Mouse (Mus musculus) heart, embryonic 14.5 days (tissue): ENCODE data around the gene Inpp5d. TPM values are rescaled to one million over a fixed set of nuclear protein-coding genes. Genes with fewer than 3 reads are reported as not detected.

Source experiments
- ATAC-seq: fragments of 200-750 bp; cut with Nextera tagmentation; 2 replicates; pipeline ENCODE4 v1.8.0; 2017; ENCODE audit warnings: low read depth, moderate TSS enrichment; ENCODE audit not compliant: insufficient number of reproducible peaks, insufficient read depth, low FRiP score
- H3K27ac ChIP-seq, 2 experiments: fragments of 200-500 bp in 1 of 2; fragments of 300-500 bp in 1 of 2; sonication (generic) in 1 of 2; replicated peaks in 1 of 2; 2 replicates each; pipeline ENCODE4 v1.5.1; 2012 to 2014; ENCODE audit warnings: low read depth in 2 of 2, low read length in 2 of 2, control low read depth in 1 of 2, mild to moderate bottlenecking in 1 of 2, mixed read lengths in 1 of 2; ENCODE audit not compliant: control insufficient read depth in 1 of 2, insufficient read depth in 1 of 2
- H3K27me3 ChIP-seq: fragments of 300-500 bp; sonication (generic); 2 replicates; pipeline ENCODE4 v1.6.1; 2014; ENCODE audit warnings: mild to moderate bottlenecking, low read length, control low read depth; ENCODE audit not compliant: control insufficient read depth, insufficient read depth
- H3K36me3 ChIP-seq: fragments of 300-500 bp; sonication (generic); 2 replicates; pipeline ENCODE4 v1.6.1; 2014; ENCODE audit warnings: mild to moderate bottlenecking, control low read depth, low read length, mixed read lengths; ENCODE audit not compliant: control insufficient read depth, insufficient read depth
- H3K4me1 ChIP-seq, 2 experiments: fragments of 200-500 bp in 1 of 2; fragments of 300-500 bp in 1 of 2; sonication (generic) in 1 of 2; 2 replicates each; pipeline ENCODE4 v1.6.1; 2012 to 2014; ENCODE audit warnings: low read length in 2 of 2, control low read depth in 1 of 2, mixed read lengths in 1 of 2; ENCODE audit not compliant: control insufficient read depth in 2 of 2, insufficient read depth in 2 of 2
- H3K4me2 ChIP-seq: fragments of 300-500 bp; sonication (generic); 2 replicates; pipeline ENCODE4 v1.6.1; 2014; ENCODE audit warnings: mild to moderate bottlenecking, low read length
- H3K4me3 ChIP-seq, 2 experiments: fragments of 200-500 bp in 1 of 2; fragments of 300-500 bp in 1 of 2; sonication (generic) in 1 of 2; 2 replicates each; pipeline ENCODE4 v1.5.1; 2012 to 2014; ENCODE audit warnings: low read length in 2 of 2, mild to moderate bottlenecking in 2 of 2, control low read depth in 1 of 2, low read depth in 1 of 2, moderate library complexity in 1 of 2; ENCODE audit not compliant: control insufficient read depth in 1 of 2, insufficient read depth in 1 of 2
- H3K9ac ChIP-seq: fragments of 300-500 bp; sonication (generic); 2 replicates; pipeline ENCODE4 v1.6.1; 2014; ENCODE audit warnings: mild to moderate bottlenecking, low read length
- H3K9me3 ChIP-seq: fragments of 300-500 bp; sonication (generic); 2 replicates; pipeline ENCODE4 v1.6.1; 2016; ENCODE audit warnings: low read length, control low read depth; ENCODE audit not compliant: control insufficient read depth
- WGBS: fragments of 180-500 bp; shearing (Covaris S2); extraction: QIAGEN DNeasy Blood & Tissue Kit; methylation state at CpG from one replicate; pipeline ENCODE4 v1.1.7; 2014; 5-methylcytosine and 5-hydroxymethylcytosine counted together
- polyA plus RNA-seq: library from polyadenylated mRNA; unstranded; fragments of >200 nt; fragmentation: Nextera tagmentation; extraction: Ambion mirVana; gene quantifications from 2 replicates; pipeline ENCODE4 v1.2.1, GENCODE M21; 2014

Gene Inpp5d
- polyA plus RNA-seq, 1 experiment from 2014 or later, result 7.9 TPM

DNA sequence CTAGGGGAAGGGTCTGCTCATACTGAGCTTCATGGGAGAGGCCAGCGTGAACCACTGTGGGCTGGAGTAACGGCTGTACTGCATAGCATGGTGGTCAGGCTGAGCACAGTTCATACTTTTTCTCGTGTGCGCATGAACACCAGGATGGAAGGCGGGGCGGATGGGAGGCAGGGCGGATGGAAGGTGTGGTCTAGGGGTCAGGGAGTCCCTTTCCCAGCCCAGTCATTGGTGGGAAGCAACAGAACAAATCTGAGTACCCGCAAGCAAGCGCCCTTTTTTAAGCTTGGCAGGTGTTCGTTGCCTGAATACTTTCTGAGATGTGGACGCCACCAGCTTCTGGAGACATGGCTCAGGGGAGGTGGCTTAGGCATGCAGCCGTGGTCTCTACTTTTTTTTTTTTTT, 16.6 kb downstream of the Inpp5d start:
- Histone ChIP-seq H3K4me3 (no peak overlapping the region), H3K9ac (no peak overlapping the region), H3K4me1 (peaks cover 5 to 6% of the 10 kb centered on the region in 2 experiments; a peak in 1 of 4 replicates), H3K4me2 (no peak overlapping the region), H3K9me3 (no peaks in the 10 kb centered on the region), H3K27ac (no peak overlapping the region), H3K36me3 (no peaks in the 10 kb centered on the region), H3K27me3 (no peaks in the 10 kb centered on the region)
- 88% methylated on average over 12 of the region's 12 CpGs for WGBS
- ATAC-seq, result no peak

DNA sequence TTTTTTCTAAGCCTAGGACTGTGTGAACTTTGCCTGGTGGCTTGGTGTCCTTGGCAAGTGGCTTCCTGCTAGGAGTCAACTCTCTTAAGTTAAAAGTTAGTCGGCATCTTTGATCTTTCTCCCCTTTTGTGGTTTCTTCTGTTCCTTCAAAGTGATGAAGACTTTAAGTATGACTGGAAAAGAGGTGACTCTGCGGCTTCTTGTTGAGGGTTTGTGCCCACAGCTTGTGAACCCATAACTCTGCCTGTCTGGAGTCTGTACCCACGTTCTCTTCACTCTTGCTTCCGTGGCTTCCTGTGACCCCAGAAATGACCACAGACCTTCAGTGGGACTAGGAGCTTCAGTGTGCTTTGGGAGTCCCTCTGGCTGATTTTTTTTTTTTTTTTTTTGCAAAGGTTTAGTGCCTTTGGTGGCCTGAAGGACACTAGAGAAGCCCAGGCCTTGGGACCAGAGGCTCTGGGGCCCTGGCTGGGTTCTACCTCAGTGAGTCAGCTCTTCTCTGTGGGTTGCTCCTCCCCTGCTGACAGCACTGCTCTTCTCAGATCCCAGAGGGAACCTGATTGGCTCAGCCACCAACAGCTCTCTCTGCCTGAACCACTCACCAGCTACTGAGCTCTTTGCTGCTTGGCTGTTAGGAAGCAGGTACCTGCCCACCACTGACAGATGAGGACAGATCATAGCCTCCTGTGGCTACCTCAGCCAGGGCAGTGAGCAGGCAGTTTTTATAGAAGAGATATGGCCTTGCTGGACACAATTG, 17.2 kb downstream of the Inpp5d start:
- Histone ChIP-seq H3K4me1 (peaks cover 5 to 6% of the 10 kb centered on the region in 2 experiments; a peak in 1 of 4 replicates), H3K27me3 (no peaks in the 10 kb centered on the region), H3K27ac (no peak overlapping the region), H3K4me2 (no peak overlapping the region), H3K9me3 (no peaks in the 10 kb centered on the region), H3K9ac (no peak overlapping the region), H3K36me3 (no peaks in the 10 kb centered on the region), H3K4me3 (no peak overlapping the region)
- ATAC-seq, result peak; percentile 68
- 87% methylated on average over 4 of the region's 4 CpGs for WGBS

DNA sequence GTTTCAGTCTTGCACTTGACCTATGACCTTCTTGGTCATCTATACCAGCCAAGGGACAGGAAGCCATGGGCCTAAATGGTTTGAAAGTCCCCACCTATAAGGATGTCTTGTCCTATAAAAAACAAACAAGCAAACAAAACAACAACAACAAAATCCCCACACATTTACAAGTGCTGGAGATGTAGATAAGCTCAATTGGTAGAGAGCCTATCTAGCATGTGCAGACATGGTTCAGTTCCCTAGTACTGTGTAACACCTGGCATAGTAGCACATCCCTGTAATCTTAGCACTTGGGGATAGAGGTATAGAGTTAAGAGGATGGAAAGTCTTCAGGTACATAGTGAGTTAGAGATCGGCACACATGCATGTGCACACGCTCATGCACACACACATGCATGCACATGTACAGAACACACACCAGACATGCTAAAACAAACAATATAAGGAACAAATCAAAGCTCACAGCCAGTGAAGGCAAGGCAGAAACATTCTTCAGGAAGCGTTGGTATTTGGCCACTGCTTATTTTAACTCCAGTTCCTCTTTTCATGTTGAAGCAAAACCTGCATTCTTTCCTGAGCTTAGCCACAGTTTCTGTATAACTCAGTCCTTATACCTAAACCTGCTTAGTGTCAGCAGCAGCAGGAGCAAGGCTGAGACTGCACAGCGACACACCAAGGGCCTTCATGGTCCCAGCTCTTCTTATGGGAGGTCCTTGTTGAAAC, 17.9 kb downstream of the Inpp5d start:
- Histone ChIP-seq H3K27me3 (no peaks in the 10 kb centered on the region), H3K4me3 (no peak overlapping the region), H3K4me1 (peaks cover 5 to 6% of the 10 kb centered on the region in 2 experiments; a peak in 1 of 4 replicates), H3K9ac (no peak overlapping the region), H3K36me3 (0 out of 2 replicates have a peak, but pooled peaks cover under 1% of the 10 kb centered on the region), H3K27ac (no peak overlapping the region), H3K9me3 (no peaks in the 10 kb centered on the region), H3K4me2 (no peak overlapping the region)
- WGBS, result 70% methylated on average over 4 of the region's 4 CpGs
- no peak for ATAC-seq

DNA sequence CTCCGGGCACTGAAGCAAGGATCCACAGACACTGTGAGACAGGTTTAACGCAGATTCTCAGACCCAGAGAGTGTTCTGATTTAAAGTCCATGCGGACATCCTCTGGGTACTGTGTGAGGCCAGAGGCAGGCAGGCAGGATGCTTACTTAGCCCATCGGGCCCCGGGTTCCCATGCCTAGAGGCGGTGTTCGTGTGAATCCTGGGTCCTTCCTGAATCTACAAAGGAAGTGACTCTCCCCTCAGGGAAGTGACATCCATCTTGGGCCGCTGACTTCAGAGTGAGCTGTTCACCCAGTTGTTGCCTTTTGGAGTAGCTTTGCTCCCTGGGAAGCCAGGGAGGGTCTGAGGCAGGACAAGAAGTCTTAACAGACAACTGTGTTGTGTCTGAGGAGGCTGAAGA, 19.6 kb downstream of the Inpp5d start:
- Histone ChIP-seq H3K9ac (no peak overlapping the region), H3K27me3 (no peaks in the 10 kb centered on the region), H3K4me3 (no peak overlapping the region), H3K9me3 (no peaks in the 10 kb centered on the region), H3K27ac (peak overlapping the region; percentile 80 to 81), H3K4me1 (peaks cover 5 to 6% of the 10 kb centered on the region in 2 experiments; a peak in 1 of 4 replicates), H3K36me3 (0 out of 2 replicates have a peak, but pooled peaks cover 3% of the 10 kb centered on the region), H3K4me2 (0 out of 2 replicates have a peak overlapping the region, but pooled peaks have one; percentile 38)
- 72% methylated on average over 8 of the region's 8 CpGs for WGBS
- ATAC-seq, result no peak

DNA sequence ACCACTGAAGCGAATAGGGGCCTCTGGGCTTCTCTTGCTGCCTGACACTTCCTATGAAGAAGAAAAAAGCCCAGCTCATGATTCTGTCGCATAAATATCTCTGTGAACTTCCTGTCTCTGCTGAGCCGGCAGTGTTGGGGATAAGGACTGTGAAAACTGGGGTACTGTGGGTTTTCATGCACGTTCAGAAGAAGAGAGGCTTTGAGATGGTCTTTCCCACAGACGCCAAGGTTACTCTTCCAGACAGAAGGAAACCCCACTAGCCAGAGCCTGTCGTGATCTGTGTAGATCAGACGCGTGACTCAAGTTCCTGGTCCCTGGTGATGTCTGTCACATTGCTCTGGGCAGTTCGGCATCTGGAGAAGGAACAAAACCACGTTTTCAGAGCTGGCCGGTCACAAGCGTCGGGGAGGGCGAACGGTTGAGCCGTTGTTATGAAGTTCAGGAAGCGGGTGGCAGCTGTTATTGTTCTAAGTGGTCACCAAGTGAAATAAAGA, 20.1 kb downstream of the Inpp5d start:
- Histone ChIP-seq H3K4me1 (peaks cover 5 to 6% of the 10 kb centered on the region in 2 experiments; a peak in 1 of 4 replicates), H3K36me3 (0 out of 2 replicates have a peak, but pooled peaks cover 3% of the 10 kb centered on the region), H3K27ac (peak overlapping the region; percentile 80 to 81), H3K9me3 (no peaks in the 10 kb centered on the region), H3K27me3 (no peaks in the 10 kb centered on the region), H3K4me3 (no peak overlapping the region), H3K9ac (no peak overlapping the region), H3K4me2 (peak overlapping the region; percentile 38)
- ATAC-seq, result no peak
- 53% methylated on average over 17 of the region's 17 CpGs for WGBS

DNA sequence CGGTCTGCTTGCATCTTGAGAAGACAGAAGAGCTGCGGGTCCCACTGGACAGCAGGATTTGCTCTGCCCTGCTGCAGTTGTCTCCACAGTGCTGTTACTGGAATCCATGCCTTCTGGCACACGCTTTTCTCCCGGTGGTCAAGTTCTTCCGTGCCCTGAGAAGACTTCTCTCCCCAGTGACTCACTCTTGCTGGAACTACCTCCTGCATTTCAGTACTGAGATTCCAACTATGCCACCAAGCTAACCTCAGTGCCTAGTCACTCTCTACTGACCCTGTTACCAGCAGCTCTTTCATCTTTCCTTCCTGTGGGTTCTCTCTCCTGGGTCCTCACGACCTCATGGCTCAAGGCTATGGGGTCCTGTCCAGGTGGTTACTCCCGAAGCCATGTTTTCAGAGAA, 22.9 kb downstream of the Inpp5d start:
- Histone ChIP-seq H3K27me3 (no peaks in the 10 kb centered on the region), H3K4me3 (no peak overlapping the region), H3K4me2 (no peak overlapping the region), H3K36me3 (0 out of 2 replicates have a peak, but pooled peaks cover 3% of the 10 kb centered on the region), H3K27ac (no peak overlapping the region), H3K9ac (no peak overlapping the region), H3K9me3 (no peaks in the 10 kb centered on the region), H3K4me1 (peaks cover 5 to 6% of the 10 kb centered on the region in 2 experiments; a peak in 1 of 4 replicates)
- ATAC-seq, result no peak
- 86% methylated on average over 7 of the region's 7 CpGs for WGBS

DNA sequence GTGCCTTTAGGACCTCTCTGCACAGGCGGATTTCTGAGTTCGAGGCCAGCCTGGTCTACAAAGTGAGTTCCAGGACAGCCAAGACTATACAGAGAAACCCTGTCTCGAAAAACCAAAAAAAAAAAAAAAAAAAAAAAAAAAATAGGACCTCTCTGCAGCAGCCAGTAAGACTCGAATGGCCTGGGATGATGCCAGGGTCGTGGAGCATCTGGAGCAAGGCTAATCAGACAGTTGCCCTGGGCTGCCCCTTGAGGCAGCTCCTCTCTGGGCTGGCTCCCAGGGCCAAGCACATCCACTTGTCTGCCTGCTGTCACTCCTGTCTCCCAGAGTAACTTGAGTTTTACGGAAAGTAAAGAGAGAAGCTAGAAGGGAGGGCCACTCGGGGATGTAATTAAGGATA, 24.9 kb downstream of the Inpp5d start:
- Histone ChIP-seq H3K9me3 (no peaks in the 10 kb centered on the region), H3K9ac (no peak overlapping the region), H3K36me3 (0 out of 2 replicates have a peak, but pooled peaks cover 3% of the 10 kb centered on the region), H3K4me1 (peaks cover 0 to 3% of the 10 kb centered on the region in 2 experiments; a peak in 1 of 4 replicates), H3K27ac (no peak overlapping the region), H3K4me2 (no peak overlapping the region), H3K27me3 (no peaks in the 10 kb centered on the region), H3K4me3 (no peak overlapping the region)
- no peak for ATAC-seq
- WGBS, result 58% methylated on average over 7 of the region's 7 CpGs
